Mouse (Mus musculus) bone marrow macrophage, adult 2 months (primary cell): ENCODE results near the gene Slc7a1.

Experiments
- CTCF ChIP-seq: IDR thresholded peaks from 2 replicates; pipeline ENCODE4 v1.5.1; 2012; ENCODE audit warnings: low read depth, mild to moderate bottlenecking, low read length, moderate library complexity
- POLR2A ChIP-seq: IDR thresholded peaks from 2 replicates; pipeline ENCODE4 v1.6.1; 2012; ENCODE audit warnings: mild to moderate bottlenecking, low read depth, low read length, borderline replicate concordance

GRCm38 (mm10) chr5:148310790-148311189, 88.9 kb downstream of the Slc7a1 start:
- TF ChIP-seq POLR2A (no peak), CTCF (peak; percentile 44)
